ENCODE assay signal across 16 mouse cellular contexts in the genomic region with DNA sequence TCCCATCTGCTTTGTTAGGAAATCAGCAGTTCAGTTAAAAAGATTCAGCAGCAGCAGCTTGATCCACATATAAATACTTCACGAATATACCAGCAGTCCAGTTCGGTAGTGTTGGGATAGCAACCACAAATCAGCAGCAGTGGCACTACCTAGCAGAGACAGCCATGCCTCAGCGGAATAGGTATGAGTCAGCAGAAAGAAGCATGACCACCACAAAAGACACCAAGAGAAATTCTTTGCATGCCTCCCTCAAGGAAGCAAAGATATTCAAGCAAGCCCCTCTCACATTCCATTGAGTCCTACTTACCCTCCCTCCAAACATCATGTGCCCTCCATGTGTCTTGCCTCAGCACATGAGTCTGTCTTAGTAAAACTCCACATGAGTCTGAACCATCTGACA.
"Had no signal": no experiment of that assay in that cellular context is flagged by ENCODE, and none has a peak within 500 bp of the region (broad histone marks: within the 10 kb centered on the region; RNA-seq: fewer than 3 reads in every experiment).

No protein-coding gene starts in this region.

- DNase-seq: kidney, adult 2 months; kidney, postnatal 25 days; layer of hippocampus, postnatal 36 days; left cerebral cortex, postnatal 4 days; liver, postnatal 0 days; lung, embryonic 14.5 days; thymus, postnatal 25 days had no signal

- H3K9ac ChIP-seq: limb, embryonic 12.5 days; limb, embryonic 15.5 days; liver, embryonic 14.5 days; liver, postnatal 0 days; lung, embryonic 14.5 days; midbrain, embryonic 13.5 days had no signal

- H3K36me3 ChIP-seq: limb, embryonic 12.5 days; limb, embryonic 15.5 days; midbrain, embryonic 13.5 days had no signal

- ATAC-seq: liver, postnatal 0 days; lung, postnatal 0 days; midbrain, embryonic 13.5 days had no signal

- H3K9me3 ChIP-seq: limb, embryonic 12.5 days; limb, embryonic 15.5 days; midbrain, embryonic 13.5 days had no signal

- H3K27ac ChIP-seq: kidney, postnatal 0 days; limb, embryonic 12.5 days; limb, embryonic 15.5 days; liver, embryonic 14.5 days; macrophage; midbrain, embryonic 13.5 days; stomach, postnatal 0 days had no signal

- H3K27me3 ChIP-seq: limb, embryonic 12.5 days; limb, embryonic 15.5 days; midbrain, embryonic 13.5 days had no signal

- H3K4me1 ChIP-seq: limb, embryonic 12.5 days; midbrain, embryonic 13.5 days had no signal

- H3K4me2 ChIP-seq: limb, embryonic 12.5 days; limb, embryonic 15.5 days; liver, embryonic 11.5 days; lung, embryonic 14.5 days; midbrain, embryonic 13.5 days had no signal

- H3K4me3 ChIP-seq: limb, embryonic 12.5 days; limb, embryonic 15.5 days; midbrain, embryonic 13.5 days had no signal
